Mouse (Mus musculus) CH12.LX (cell line): ENCODE results near the gene Slc38a7. TPM values are rescaled to one million over a fixed set of nuclear protein-coding genes. Genes with fewer than 3 reads are reported as not detected.
A peak's percentile ranks its signal among the peaks of the same experiment; 100 is the strongest.
"Not testable (repeated sequence)": the region's sequence is repeated elsewhere in the genome, so short reads cannot be mapped to it uniquely, and the experiment has no call there.

Source experiments
- DNase-seq: peaks from one replicate; pipeline ENCODE4 v3.0.0-alpha.2; 2013; ENCODE audit errors: extremely low read depth
- H3K27ac ChIP-seq: 2 replicates; pipeline ENCODE4 v1.5.1; 2012; ENCODE audit warnings: low read depth, mild to moderate bottlenecking, control low read depth, moderate library complexity; ENCODE audit not compliant: insufficient read depth
- H3K27me3 ChIP-seq: replicated peaks from 2 replicates; pipeline ENCODE3; 2012; ENCODE audit warnings: inconsistent platforms
- H3K36me3 ChIP-seq, 2 experiments: replicated peaks in 1 of 2; 2 replicates each; pipeline versions ENCODE3 to v1.6.1; 2012; ENCODE audit warnings: inconsistent platforms in 1 of 2, low read length in 1 of 2, mild to moderate bottlenecking in 1 of 2, mixed read lengths in 1 of 2, moderate library complexity in 1 of 2; ENCODE audit not compliant: control insufficient read depth in 1 of 2, insufficient read depth in 1 of 2
- H3K4me1 ChIP-seq, 2 experiments: 2 replicates each; pipeline ENCODE4 v1.6.1; 2012; ENCODE audit warnings: inconsistent platforms in 1 of 2, moderate library complexity in 1 of 2; ENCODE audit not compliant: insufficient read depth in 2 of 2, control insufficient read depth in 1 of 2
- H3K4me2 ChIP-seq: 2 replicates; pipeline ENCODE4 v1.6.1; 2012; ENCODE audit warnings: low read depth, mild to moderate bottlenecking, control low read depth; ENCODE audit not compliant: poor library complexity, insufficient read depth, severe bottlenecking
- H3K4me3 ChIP-seq, 3 experiments: fragments of 150-350 bp in 1 of 3; sonication (generic) in 1 of 3; replicated peaks in 1 of 3; 2 replicates each; pipeline versions ENCODE3 to v1.5.1; 2011 to 2012; ENCODE audit warnings: low read depth in 2 of 3, low read length in 2 of 3, mild to moderate bottlenecking in 2 of 3, moderate library complexity in 2 of 3, control low read depth in 1 of 3, improper control_type of control experiment in 1 of 3, inconsistent platforms in 1 of 3, mixed read lengths in 1 of 3; ENCODE audit not compliant: poor library complexity in 1 of 3
- H3K79me2 ChIP-seq: replicated peaks from 2 replicates; pipeline ENCODE4 v1.6.1; 2012; ENCODE audit warnings: mild to moderate bottlenecking, moderate library complexity; ENCODE audit not compliant: control insufficient read depth, poor library complexity, insufficient read depth, severe bottlenecking; ENCODE audit errors: extremely low read depth
- H3K9ac ChIP-seq: 2 replicates; pipeline ENCODE4 v1.6.1; 2012; ENCODE audit warnings: low read depth, mild to moderate bottlenecking, control low read depth, moderate library complexity; ENCODE audit not compliant: insufficient read depth
- H3K9me3 ChIP-seq: replicated peaks from 2 replicates; pipeline ENCODE3; 2012; ENCODE audit warnings: low read length, inconsistent platforms, mixed read lengths
- BHLHE40 ChIP-seq: IDR thresholded peaks from 2 replicates; pipeline ENCODE4 v1.6.1; 2011; ENCODE audit warnings: mild to moderate bottlenecking, low read depth, low read length, improper control_type of control experiment
- CTCF ChIP-seq, 2 experiments: IDR thresholded peaks in 1 of 2; conservative IDR thresholded peaks in 1 of 2; 2 replicates each; pipeline ENCODE4 v1.5.1; 2011 to 2012; ENCODE audit warnings: low read depth in 2 of 2, low read length in 2 of 2, improper control_type of control experiment in 1 of 2, inconsistent platforms in 1 of 2, mild to moderate bottlenecking in 1 of 2, moderate library complexity in 1 of 2
- ETS1 ChIP-seq: conservative IDR thresholded peaks from 2 replicates; pipeline ENCODE4 v1.6.1; 2012; ENCODE audit warnings: low read depth, mild to moderate bottlenecking, inconsistent platforms, low read length, improper control_type of control experiment, moderate library complexity
- GABPA ChIP-seq: IDR thresholded peaks from 2 replicates; pipeline ENCODE4 v1.6.1; 2012; ENCODE audit warnings: low read depth, low read length, improper control_type of control experiment, inconsistent platforms; ENCODE audit not compliant: insufficient replicate concordance
- JUN ChIP-seq: IDR thresholded peaks from 2 replicates; pipeline ENCODE4 v1.6.1; 2011; ENCODE audit warnings: low read depth, mild to moderate bottlenecking, low read length, improper control_type of control experiment, moderate library complexity; ENCODE audit not compliant: insufficient read depth
- MEF2A ChIP-seq: IDR thresholded peaks from 2 replicates; pipeline ENCODE4 v1.6.1; 2014; ENCODE audit warnings: low read depth, mild to moderate bottlenecking, inconsistent platforms, low read length, improper control_type of control experiment, borderline replicate concordance
- MXI1 ChIP-seq: IDR thresholded peaks from 2 replicates; pipeline ENCODE4 v1.6.1; 2011; ENCODE audit warnings: mild to moderate bottlenecking, low read depth, low read length, improper control_type of control experiment
- NELFE ChIP-seq: IDR thresholded peaks from 2 replicates; pipeline ENCODE4 v1.6.1; 2011; ENCODE audit warnings: low read depth, low read length, improper control_type of control experiment
- NRF1 ChIP-seq: IDR thresholded peaks from 2 replicates; pipeline ENCODE4 v1.6.1; 2014; ENCODE audit warnings: low read depth, mild to moderate bottlenecking, inconsistent platforms, low read length, improper control_type of control experiment, moderate library complexity
- RAD21 ChIP-seq: IDR thresholded peaks from 2 replicates; pipeline ENCODE4 v1.6.1; 2011; ENCODE audit warnings: low read depth, mild to moderate bottlenecking, low read length, improper control_type of control experiment, moderate library complexity
- RCOR1 ChIP-seq: conservative IDR thresholded peaks from 2 replicates; pipeline ENCODE4 v1.6.1; 2012; ENCODE audit warnings: low read depth, mild to moderate bottlenecking, inconsistent platforms, low read length, improper control_type of control experiment
- TCF12 ChIP-seq: IDR thresholded peaks from 2 replicates; pipeline ENCODE4 v1.6.1; 2014; ENCODE audit warnings: low read depth, mild to moderate bottlenecking, inconsistent platforms, low read length, improper control_type of control experiment
- ZMIZ1 ChIP-seq: IDR thresholded peaks from 2 replicates; pipeline ENCODE4 v1.6.1; 2012; ENCODE audit warnings: low read depth, mild to moderate bottlenecking, inconsistent platforms, low read length, improper control_type of control experiment
- dilution Hi-C: fragments of 300-500 bp; cut with MboI; formaldehyde crosslinking; loops from 2 replicates; pipeline ENCODE4 v1.14.3; 2020; ENCODE audit warnings: low sequenced_read_pairs; ENCODE audit not compliant: extremely low pct_unique_long_range_greater_than_20kb, extremely low pct_ligation_motif_present
- in situ Hi-C: fragments of 300-500 bp; cut with MboI; formaldehyde crosslinking; loops from 3 replicates; pipeline ENCODE4 v1.14.3; 2019; ENCODE audit warnings: low sequenced_read_pairs, low pct_ligation_motif_present, low pct_unique_long_range_greater_than_20kb, mixed read lengths
- polyA plus RNA-seq: library from polyadenylated mRNA; unstranded; fragments of >175 nt; gene quantifications from 2 replicates; pipeline ENCODE4 v1.2.1, GENCODE M21; 2012; ENCODE audit warnings: low read depth; ENCODE audit not compliant: insufficient read length
- total RNA-seq, 2 experiments: library from RNA; depleted of rRNA; stranded (reverse); fragments of 300-350 nt in 1 of 2; fragments of >200 nt in 1 of 2; gene quantifications; 2 replicates each; pipeline ENCODE4 v1.2.3; 2012 to 2014

Slc38a7 gene
- total and polyA plus RNA-seq, 3 experiments, result 13.9 to 33.2 (median 31.0) TPM

- TF ChIP-seq GABPA, result no peak
- peak; percentile 14; the same call in 1 of the 2 replicates for TF ChIP-seq ZMIZ1
- TF ChIP-seq TCF12, result peak; percentile 79
- peak; percentile 33; the same call in 1 of the 2 replicates for TF ChIP-seq JUN
- TF ChIP-seq ETS1, result peak; percentile 85
- peak; percentile 73 for TF ChIP-seq BHLHE40
- TF ChIP-seq MXI1, result peak; percentile 47; the same call in 1 of the 2 replicates
- TF ChIP-seq CTCF (conservative IDR thresholded peaks at IDR 0.05 in 1 of 2, IDR thresholded peaks at IDR 0.05 in 1 of 2; ENCODE audit: low read depth in 2 of 2, low read length in 2 of 2), result peak; percentile 88 to 99
- TF ChIP-seq NRF1, result no peak
- peak; percentile 91 for TF ChIP-seq RAD21
- peak; percentile 84; the same call in 1 of the 2 replicates for TF ChIP-seq MEF2A
- peak; percentile 69 for TF ChIP-seq NELFE
These were observed 20.5 kb downstream of the Slc38a7 start (continued) for GRCm38 (mm10) chr8:95832603-95833434.

- TF ChIP-seq RCOR1 (no peak), ETS1 (no peak)
- no peaks in the 10 kb centered on the region for H3K9me3 ChIP-seq
- no peaks in the 10 kb centered on the region for H3K79me2 ChIP-seq
- H3K9ac ChIP-seq, result no peak overlapping the region
- DNase-seq, result no peak
- dilution Hi-C loops (no loop called here), in situ Hi-C loops (no loop called here)
- H3K4me2 ChIP-seq, result no peak overlapping the region
- H3K4me3 ChIP-seq, result no peak overlapping the region
- no peaks in the 10 kb centered on the region for H3K27me3 ChIP-seq
- no peak overlapping the region for H3K27ac ChIP-seq
- H3K4me1 ChIP-seq, result peaks cover 8 to 24% of the 10 kb centered on the region in 2 experiments
- peaks cover 0 to 22% of the 10 kb centered on the region in 2 experiments for H3K36me3 ChIP-seq
These were observed 23.2 kb downstream of the Slc38a7 start for GRCm38 (mm10) chr8:95830144-95830543.

GRCm38 (mm10) chr8:95825162-95825561 is 28.2 kb downstream of the Slc38a7 start, which contains the start of gene Sap18b:
TSS of gene Sap18b (plus strand) at chr8:95825346.
- H3K9me3 ChIP-seq, H3K4me2 ChIP-seq, H3K79me2 ChIP-seq, DNase-seq, H3K36me3 ChIP-seq, H3K9ac ChIP-seq, H3K27me3 ChIP-seq, H3K4me1 ChIP-seq, H3K4me3 ChIP-seq, in situ Hi-C loops, dilution Hi-C loops, H3K27ac ChIP-seq: not testable (repeated sequence)
